ENCODE assay signal across 7 mouse cellular contexts in the genomic region with DNA sequence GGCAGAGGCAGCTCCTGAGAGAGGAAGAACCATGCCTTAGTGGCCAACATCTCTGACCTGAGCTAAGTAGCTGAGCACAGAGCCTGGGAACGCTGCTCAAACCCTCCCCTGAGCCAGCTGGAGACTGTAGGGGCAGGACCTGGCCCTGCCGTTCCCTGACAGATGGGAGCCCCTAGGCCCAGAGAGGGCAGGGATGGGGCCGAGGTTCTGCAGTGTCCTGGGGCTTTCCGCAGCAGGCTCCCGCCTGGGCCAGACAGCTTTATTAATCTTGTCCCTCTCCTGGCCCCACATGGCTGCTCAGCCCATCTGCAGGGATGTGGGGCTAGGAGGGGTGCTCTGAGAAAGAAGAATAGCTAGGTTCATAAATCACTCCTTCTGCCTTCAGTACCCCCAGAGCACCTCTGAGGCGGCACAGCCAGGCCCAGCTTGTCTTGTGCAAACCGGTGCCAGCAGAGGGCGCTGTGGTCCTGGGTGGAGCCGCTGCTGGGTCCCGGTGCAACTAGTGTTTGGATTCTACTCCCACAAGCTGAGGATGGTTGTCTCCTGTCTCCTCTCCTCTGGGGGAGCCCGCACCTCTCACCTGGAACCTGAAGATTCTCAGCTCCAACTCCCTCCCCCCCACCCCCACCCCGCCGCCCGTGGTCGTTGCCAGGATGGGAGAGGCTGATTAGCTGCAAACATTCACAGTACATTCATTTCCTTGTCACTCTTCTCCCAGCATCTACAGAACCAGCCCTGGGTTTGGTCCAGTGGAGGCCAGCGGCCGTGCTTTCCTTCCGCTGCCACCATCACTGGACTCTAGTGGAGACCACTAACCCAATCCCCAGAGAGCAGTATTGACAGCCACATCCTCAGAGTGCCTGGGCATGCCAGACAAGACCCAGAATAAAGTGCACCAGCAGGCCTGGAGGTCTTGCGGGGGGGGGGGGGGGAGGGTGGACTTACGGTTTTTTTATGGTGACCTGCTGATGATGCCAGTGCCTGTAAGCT. TPM values are rescaled to one million over a fixed set of nuclear protein-coding genes. Genes with fewer than 3 reads are reported as not detected.
DNase-seq lines count a peak whose midpoint lies in the region; ATAC-seq lines count a peak whose summit lies in the region.

No protein-coding gene starts in this region.

- WGBS in intestine, embryonic 16.5 days: 13% methylated on average over 19 of the region's 20 CpGs
- WGBS in midbrain, embryonic 13.5 days: 10% methylated on average over 17 of the region's 20 CpGs

- peak; percentile 95 to 96 for DNase-seq in adrenal gland, adult 18-20 months (ENCODE audit: low spot score in 2 of 2)
- DNase-seq in embryo, embryonic 10 days (ENCODE audit: low spot score): peak; percentile 94
- peak; percentile 82 for DNase-seq in gastrocnemius, postnatal 36 days
- DNase-seq in left cerebral cortex, postnatal 25 days (ENCODE audit: low spot score in 2 of 2): peak; percentile 60 to 71
- peak; percentile 36 to 83 for DNase-seq in spleen, postnatal 10 days (ENCODE audit: low spot score in 2 of 2)

- peaks cover 18% of the 10 kb centered on the region for H3K4me1 ChIP-seq in intestine, embryonic 16.5 days (ENCODE audit: control insufficient read depth, insufficient read depth, low read length)
- H3K4me1 ChIP-seq in midbrain, embryonic 13.5 days (replicated peaks): peaks cover 56% of the 10 kb centered on the region

- H3K4me3 ChIP-seq in intestine, embryonic 16.5 days (ENCODE audit: low read length): no peak overlapping the region
- H3K4me3 ChIP-seq in midbrain, embryonic 13.5 days (replicated peaks): peak overlapping the region; percentile 5

- no peaks in the 10 kb centered on the region for H3K9me3 ChIP-seq in intestine, embryonic 16.5 days (ENCODE audit: control insufficient read depth, low read length)
- no peaks in the 10 kb centered on the region for H3K9me3 ChIP-seq in midbrain, embryonic 13.5 days

- no peak overlapping the region for H3K4me2 ChIP-seq in intestine, embryonic 16.5 days (ENCODE audit: low read depth, low read length)
- peak overlapping the region; percentile 35 for H3K4me2 ChIP-seq in midbrain, embryonic 13.5 days (replicated peaks)

- intact Hi-C loops in gastrocnemius, postnatal 36 days (cut with DNase I): loop anchor here (2.0 to 10.0 kb wide), 2 partner anchors 106 to 568 kb away; no protein-coding TSS in a partner anchor
- intact Hi-C loops in left cerebral cortex, postnatal 25 days (cut with DNase I): loop anchor here (2.0 kb wide), 1 partner anchor 106 kb away; no protein-coding TSS in a partner anchor

- H3K9ac ChIP-seq in intestine, embryonic 16.5 days (ENCODE audit: low read depth, low read length): no peak overlapping the region
- H3K9ac ChIP-seq in midbrain, embryonic 13.5 days (replicated peaks): peak overlapping the region; percentile 45; the same call in 1 of the 2 replicates

- ATAC-seq in intestine, embryonic 16.5 days: peak; percentile 75
- peak; percentile 65 for ATAC-seq in midbrain, embryonic 13.5 days

- no peaks in the 10 kb centered on the region for H3K27me3 ChIP-seq in intestine, embryonic 16.5 days (replicated peaks; ENCODE audit: control insufficient read depth, insufficient read depth, low read length)
- H3K27me3 ChIP-seq in midbrain, embryonic 13.5 days: no peaks in the 10 kb centered on the region

- H3K36me3 ChIP-seq in intestine, embryonic 16.5 days (ENCODE audit: control insufficient read depth, insufficient read depth, low read length): no peaks in the 10 kb centered on the region
- peaks cover 5% of the 10 kb centered on the region; the same call in 1 of the 2 replicates for H3K36me3 ChIP-seq in midbrain, embryonic 13.5 days

- no peak overlapping the region for H3K27ac ChIP-seq in intestine, embryonic 16.5 days (ENCODE audit: low read length)
- H3K27ac ChIP-seq in midbrain, embryonic 13.5 days: peak overlapping the region; percentile 90

RNA-seq across cellular contexts. Expression of a gene that starts 39.6 kb away (rescaled TPM):
- total RNA-seq in adrenal gland, adult 18-20 months (2021): 10 to 100 TPM; 51.6 to 83.8 TPM
- total RNA-seq in gastrocnemius, postnatal 36 days (2021): 1 to 10 TPM; 4.7 to 8.0 TPM
- polyA plus RNA-seq in intestine, embryonic 16.5 days (2015; fragmentation: Nextera tagmentation; extraction: Ambion mirVana): 49.3 and 52.1 TPM in 2 replicates
- 10 to 100 TPM; 83.8 to 96.3 TPM for total RNA-seq in left cerebral cortex, postnatal 25 days (2021)
- polyA plus RNA-seq in midbrain, embryonic 13.5 days (2015; fragmentation: Nextera tagmentation; extraction: Ambion mirVana): 136 and 138 TPM in 2 replicates

Comparison
In these comparisons a context has a peak if more than half of its experiments do, and no peak if none do; other contexts are left out.
1. RNA of a gene that starts 39.6 kb away (total RNA-seq): 83.8 to 96.3 TPM in left cerebral cortex, postnatal 25 days and 51.6 to 83.8 TPM in adrenal gland, adult 18-20 months; 4.7 to 8.0 TPM in gastrocnemius, postnatal 36 days; every median in the first group is over 4 times any median in the second.
2. Peak in every context shown above with its lines, with median percentiles within 50 percentile points of each other: DNase-seq.